Mouse (Mus musculus): ENCODE measurements around the gene Asb1. TPM values are rescaled to one million over a fixed set of nuclear protein-coding genes. Genes with fewer than 3 reads are reported as not detected.

Asb1 gene
- total RNA-seq (2021): 10 to 100 TPM; 11.9 to 12.7 TPM
- long read RNA-seq, experiment 1, partial matches to known transcripts: 0 of 2 reads
- long read RNA-seq, experiment 1, other reads (novel, unspliced or antisense): 1 of 2 reads
- long read RNA-seq, experiment 2, full-length matches to known transcripts: 5 of 9 reads
- long read RNA-seq, experiment 2, partial matches to known transcripts: 0 of 9 reads
- long read RNA-seq, experiment 2, other reads (novel, unspliced or antisense): 4 of 9 reads

DNA sequence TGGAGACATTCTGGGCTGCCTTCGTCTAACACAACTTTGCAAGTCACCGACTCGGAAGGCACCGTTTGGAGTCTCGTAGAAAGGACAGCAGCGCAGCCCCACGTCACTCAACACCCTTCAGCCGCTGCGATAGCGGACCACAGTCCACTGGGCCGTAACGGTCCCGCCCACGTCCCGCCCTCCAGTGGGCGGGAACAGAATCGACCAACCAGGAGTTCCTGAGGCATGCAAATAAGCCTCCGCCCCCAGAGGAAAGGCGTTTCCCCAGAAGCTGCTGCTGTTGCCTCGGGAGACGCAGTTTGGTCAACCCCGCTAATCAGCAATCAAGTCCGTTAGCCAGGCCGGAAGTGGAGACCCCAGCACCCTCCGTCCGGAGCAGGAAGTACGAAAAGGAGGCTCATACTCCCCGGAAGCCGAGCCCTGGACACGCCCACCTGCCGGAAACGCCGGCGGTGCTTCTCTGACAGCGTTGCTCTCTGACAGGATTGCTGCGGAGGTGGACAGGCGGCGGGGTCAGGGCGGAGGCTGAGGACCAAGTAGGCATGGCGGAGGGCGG is at the start of gene Asb1:
TSS of gene Asb1 (plus strand) at position 274 of the 556 bp plus-strand sequence.
- DNase-seq: peak; percentile 92 to 96
- intact Hi-C loops (cut with DNase I): no loop called here

DNA sequence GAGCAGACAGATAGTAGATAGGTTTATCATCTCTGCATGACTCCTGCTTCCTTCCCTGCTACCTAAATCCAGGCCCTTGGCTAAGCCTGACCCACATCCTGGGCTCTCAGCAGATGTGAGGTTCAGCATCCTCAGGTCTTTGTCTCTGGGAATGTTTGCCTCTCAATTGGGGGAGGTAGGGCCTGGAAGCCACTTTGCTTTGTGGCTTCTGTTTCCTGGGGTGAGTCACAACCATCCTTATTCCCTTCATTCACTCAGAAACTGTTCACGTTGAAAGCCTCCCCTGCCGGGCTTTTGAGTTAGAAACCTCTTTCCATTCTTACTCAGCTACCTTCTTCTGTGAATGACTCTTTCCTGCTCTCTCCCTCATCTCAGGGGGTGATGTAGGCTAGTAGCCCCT is 47.6 kb upstream of the Asb1 start:
- intact Hi-C loops (cut with DNase I): no loop called here

DNA sequence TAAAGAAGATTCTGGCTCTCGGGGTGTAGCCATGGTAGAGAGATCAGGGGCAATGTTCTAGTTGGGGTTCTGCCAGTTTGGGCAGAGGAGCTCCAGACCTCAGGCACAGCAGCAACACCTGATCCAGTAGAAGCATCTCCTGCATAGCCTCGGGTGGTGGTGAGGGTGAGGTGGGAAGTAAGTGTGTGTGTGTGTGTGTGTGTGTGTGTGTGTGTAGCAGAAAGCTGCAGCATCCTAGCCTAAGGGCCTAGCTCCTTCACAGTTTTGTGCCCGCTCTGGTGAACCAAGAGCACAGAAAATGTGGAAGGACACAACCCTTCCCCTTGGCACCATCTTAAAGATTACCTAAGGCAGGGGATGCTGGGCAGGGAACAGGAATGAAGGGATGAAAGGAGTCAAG is 46.4 kb upstream of the Asb1 start:
- intact Hi-C loops (cut with DNase I): no loop called here
- no peak for DNase-seq

More for the DNA sequence above, 47.6 kb upstream of the Asb1 start:
- no peak for DNase-seq

DNA sequence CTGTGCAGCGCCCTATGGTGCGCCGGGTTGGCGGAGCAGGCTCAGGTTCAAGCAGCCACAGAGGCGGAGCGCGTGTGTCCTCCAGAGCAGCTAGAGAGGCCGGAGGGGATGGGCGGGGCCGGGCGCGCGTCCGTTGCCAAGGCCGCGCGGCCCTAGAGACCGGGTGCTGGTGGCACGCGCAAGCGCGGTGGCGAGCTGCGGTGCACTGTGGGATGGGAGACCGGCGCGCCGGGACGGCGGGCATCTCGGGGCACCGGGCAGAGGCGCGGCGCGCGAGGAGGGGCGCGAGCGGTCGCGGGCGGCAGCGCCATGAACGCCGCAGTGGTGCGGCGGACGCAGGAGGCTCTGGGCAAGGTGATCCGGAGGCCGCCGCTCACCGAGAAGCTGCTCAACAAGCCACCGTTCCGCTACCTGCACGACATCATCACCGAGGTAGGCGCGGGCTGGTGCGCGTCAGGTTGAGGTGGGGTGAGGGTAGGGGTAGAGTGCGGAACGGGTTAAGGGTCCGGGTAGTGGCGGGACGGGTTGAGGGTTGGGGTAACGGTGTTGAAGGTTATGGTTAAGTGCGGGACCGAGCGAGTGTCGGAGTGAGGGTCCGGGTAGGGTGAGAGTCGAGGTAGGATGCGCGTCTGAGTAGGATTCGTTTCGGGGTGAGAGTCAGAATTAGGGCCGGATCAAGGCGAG is 45.7 kb upstream of the Asb1 start, which contains the start of gene Traf3ip1:
TSS of gene Traf3ip1 (plus strand) at position 191 of the 684 bp plus-strand sequence.
- DNase-seq: peak; percentile 86 to 90
- intact Hi-C loops (cut with DNase I): no loop called here

DNA sequence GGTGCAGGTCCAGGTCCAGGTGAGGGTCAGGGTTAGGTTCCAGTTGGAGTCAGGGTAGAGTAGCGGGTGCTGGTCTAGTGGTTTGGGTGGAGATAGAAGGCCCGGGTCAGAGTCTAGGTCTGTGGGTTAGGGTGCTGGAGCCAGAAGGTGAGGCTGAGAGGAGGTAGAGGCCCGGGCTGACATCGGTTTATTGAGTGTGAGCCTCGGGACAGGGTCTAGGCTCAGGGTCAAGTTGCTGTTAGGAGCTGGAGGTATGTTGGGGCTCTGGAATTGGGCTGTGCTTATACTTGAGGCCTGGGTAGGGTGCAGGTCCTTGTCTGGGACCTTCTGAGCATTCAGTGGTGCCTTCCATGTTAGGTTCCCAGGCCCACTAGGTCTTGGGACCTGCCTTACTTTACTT is 45.0 kb upstream of the Asb1 start:
- DNase-seq: no peak
- intact Hi-C loops (cut with DNase I): no loop called here

DNA sequence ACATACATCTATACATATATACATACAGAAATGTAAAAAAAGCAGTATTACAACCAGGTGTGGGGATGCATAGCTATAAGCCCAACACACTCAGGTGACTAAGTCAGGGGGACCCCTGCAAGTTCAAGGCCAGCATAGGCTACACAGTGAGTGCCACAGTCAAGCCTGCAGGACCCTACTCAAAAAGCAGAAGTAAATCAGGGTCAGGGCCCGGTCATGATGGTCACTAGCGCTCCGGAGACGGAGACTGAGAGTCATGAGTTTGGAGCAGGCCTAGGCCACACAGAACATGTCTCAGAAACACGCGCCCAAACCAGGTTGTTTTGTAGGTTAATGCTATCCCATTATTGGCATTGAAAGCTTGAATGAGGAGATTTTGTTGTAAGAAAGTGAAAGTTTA is 41.8 kb upstream of the Asb1 start:
- intact Hi-C loops (cut with DNase I): no loop called here
- no peak for DNase-seq

DNA sequence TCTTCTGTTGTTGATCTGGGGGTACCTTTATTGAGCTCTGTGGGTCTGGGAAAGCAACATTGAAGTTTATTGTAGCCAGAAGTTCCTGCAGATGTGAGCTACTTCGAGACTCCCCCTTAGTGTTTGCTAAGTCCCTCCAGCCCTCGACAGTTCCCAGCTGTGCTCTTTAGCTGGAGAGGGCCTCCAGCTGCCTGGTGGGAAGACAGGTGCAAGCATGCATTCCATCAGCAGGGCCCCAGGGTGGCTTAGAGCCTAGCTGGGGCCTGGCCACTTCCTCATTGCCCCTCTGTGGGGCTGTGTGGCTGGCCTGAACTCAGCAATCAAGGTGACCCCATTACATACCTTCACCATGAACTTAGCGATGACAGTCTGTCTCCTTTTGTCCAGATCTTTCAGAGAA is 35.7 kb upstream of the Asb1 start:
- intact Hi-C loops (cut with DNase I): no loop called here

DNA sequence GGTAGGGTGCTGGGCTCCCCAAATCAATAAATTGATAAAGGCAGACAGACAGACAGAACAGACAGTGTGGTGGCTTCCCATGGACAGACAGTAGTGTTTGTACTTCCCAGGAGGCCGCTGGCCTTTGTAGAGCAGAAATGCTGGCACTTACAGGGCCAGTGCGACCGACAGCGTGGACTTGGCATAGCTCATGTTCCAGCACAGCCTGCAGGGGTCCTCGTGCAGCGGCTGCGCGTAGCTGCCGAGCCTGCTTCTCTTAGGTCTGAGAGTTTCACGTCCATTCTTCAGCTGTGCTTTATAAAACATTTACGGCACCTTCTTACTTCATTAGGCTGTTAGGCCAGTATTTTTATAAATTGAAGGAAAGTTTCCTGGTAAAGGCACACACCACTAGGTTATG is 25.4 kb upstream of the Asb1 start:
- no peak for DNase-seq
- intact Hi-C loops (cut with DNase I): no loop called here

More for the DNA sequence above, 35.7 kb upstream of the Asb1 start:
- no peak for DNase-seq

DNA sequence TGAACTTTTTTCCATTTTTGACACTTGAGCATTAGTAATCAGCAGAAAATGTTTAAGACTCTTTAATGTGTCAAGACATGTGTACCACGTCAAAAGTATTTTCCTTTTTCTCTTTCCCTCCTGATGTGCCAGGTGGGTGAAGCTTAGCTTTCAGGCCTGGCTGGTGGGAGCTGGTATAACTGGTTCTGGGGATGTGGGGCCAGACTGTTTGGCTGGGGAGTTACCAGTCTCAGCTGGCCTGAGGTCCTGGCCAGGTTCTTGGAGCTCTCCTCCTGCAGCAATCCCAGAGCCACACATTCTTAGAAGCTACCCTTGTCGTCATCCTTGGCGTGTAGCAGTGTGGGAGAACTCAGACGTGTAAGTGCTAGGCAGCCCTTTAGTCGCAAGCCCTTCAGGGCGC is 24.7 kb upstream of the Asb1 start:
- intact Hi-C loops (cut with DNase I): no loop called here
- no peak for DNase-seq

DNA sequence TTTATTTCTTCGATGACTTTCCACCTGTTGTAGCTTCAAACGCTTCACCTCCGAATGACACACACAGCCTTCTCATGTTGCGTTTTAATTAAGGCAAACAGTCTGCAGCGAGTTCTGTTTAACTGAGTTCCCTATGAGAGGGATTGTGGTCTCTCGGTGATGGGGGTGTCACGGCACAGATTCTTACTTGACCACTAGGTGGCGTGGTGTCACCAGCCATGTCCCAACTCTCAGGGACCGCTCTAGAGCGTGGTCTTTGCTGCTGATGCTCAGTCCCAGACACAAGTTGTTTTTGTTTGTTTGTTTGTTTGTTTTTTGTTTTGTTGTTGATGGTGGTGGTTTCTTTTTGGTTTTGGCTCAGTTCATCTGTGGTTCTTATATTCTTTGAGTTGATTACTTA is 16.6 kb upstream of the Asb1 start:
- peak in 1 of 2 experiments; percentile 47 for DNase-seq
- intact Hi-C loops (cut with DNase I): loop anchor here (2.0 to 5.0 kb wide), 2 partner anchors 231 to 349 kb away; no protein-coding TSS in a partner anchor

DNA sequence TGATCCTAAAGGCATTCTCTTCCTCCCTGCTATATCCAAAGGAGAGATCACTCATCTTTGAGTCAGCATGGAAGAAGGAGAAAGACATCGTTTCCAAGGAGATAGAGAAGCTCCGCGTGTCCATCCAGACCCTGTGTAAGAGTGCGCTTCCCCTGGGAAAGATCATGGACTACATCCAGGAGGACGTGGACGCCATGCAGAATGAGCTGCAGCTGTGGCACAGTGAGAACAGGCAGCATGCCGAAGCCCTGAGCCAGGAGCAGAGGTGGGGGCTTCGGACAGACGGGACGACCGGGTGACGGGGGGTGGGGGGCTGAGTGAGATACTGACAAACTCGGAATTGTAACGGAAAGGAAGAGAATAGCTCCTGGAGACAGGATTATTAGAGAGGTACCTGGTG is 14.5 kb upstream of the Asb1 start:
- intact Hi-C loops (cut with DNase I): loop anchor here (2.0 kb wide), 1 partner anchor 229 kb away; no protein-coding TSS in a partner anchor
- no peak for DNase-seq

DNA sequence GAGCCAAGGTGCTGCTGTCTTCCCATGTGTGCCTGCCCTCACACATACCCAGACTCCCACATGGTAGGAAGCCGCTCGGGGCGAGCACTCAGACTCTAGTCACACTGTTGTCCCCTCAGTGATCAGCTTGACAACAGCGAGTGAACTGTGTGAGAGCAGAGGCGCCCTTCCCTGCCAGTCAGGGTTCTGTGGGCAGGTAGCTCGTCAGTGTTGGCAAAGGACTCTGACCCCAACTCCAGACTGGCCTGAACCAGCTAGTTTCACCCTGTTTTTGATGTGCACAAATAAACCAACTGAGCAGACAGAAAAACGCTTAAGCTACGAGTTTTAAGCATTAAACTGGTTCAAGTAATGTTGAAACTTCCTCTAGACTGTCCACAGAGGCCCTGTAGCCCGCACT is 10.2 kb upstream of the Asb1 start:
- intact Hi-C loops (cut with DNase I): no loop called here
- DNase-seq: no peak

DNA sequence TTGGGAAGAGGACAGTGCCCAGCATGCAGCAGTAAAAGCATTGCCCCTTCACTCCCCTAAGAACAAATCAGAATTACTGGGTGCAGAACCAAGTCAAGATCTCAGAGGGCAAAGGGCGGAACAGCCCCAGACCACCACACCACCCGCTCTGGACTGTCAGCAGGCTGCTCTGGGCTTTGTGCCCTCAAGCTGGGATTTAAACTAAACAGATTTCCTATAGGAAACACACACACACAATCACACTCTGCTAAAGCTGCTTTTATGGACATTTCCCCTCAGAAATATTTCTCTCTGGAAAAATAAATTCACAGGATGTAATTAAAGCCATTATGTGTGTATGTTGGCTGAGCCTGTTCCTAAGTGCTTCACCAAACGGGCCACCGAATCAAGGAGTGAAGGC is 8.1 kb upstream of the Asb1 start:
- intact Hi-C loops (cut with DNase I): no loop called here
- no peak for DNase-seq

DNA sequence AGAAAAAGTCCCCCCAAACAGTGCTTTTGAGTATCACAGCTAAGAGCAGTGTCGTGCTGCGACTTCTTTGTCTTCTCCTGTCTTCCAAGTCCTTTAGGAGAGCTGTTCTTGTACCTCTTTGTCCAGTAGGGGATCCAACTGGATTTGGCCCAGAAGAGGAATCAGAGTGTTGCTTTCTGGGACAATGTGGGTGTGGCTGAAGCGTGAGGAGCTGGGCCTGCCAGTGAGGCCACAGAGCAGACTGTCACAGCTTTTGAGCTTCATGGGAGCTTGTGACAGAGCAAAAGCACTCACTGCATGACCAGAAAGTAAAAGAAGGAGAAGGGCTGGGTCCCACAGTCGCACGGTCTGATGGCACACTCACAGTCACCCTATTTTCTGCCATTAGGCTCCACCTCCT is 7.5 kb upstream of the Asb1 start:
- DNase-seq: no peak
- intact Hi-C loops (cut with DNase I): no loop called here

DNA sequence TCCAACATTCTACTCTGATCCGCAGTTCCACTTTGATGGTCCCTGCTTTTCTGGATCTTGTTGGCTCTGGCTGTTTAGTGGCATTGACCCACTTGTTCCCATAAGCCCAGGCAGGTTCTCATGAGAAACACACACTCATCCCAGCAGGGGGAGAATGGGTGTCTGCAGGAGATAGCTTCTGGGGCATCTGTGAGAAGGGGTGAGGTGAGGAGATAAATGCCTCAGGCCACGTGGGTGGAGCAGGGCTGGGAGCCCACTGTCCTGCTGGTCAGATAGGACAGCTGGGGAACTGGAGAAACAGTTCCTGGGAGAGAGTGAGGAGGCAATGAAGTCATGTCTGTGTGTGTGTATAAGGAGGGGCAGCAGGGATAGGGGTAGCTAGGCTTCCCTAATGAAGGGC is 6.9 kb upstream of the Asb1 start:
- intact Hi-C loops (cut with DNase I): no loop called here

DNA sequence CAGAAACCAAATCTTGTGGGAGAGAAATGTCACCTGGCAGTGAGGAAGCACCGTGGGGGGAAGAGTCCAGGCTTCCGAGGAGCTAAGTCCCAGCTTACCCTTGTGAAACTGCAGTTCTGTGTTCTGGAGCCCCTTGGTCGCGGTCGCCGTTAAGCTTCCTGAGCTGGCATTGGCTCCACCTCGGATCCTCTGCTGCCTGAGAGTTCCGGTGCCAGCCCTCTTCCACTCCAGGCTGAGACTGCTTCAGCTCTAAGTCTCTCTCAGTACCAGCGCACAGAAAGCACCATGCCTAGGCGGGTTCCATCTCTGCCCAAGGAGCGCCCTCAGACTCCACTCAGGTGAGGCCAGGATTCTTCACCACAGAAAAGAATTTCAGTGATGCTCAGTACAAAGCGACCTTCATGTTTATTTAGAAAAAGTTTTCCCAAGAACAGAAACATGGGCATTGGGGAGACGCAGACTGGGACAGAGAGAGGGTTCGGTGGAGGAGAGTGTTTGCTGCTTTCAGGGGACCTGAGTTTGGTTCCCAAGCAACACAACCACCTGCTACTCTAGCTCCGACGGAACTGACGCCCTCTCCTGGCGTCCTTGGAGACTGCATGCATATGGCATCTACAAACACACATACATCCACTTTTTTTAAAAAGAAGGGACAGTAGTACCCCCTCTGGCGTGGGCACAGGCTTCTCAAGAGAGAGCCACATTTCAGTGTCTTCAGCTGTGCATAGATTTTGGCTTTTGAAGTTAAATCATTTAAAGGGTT is 6.2 kb upstream of the Asb1 start:
- no peak for DNase-seq
- intact Hi-C loops (cut with DNase I): no loop called here

More for the DNA sequence above, 6.9 kb upstream of the Asb1 start:
- DNase-seq: no peak

DNA sequence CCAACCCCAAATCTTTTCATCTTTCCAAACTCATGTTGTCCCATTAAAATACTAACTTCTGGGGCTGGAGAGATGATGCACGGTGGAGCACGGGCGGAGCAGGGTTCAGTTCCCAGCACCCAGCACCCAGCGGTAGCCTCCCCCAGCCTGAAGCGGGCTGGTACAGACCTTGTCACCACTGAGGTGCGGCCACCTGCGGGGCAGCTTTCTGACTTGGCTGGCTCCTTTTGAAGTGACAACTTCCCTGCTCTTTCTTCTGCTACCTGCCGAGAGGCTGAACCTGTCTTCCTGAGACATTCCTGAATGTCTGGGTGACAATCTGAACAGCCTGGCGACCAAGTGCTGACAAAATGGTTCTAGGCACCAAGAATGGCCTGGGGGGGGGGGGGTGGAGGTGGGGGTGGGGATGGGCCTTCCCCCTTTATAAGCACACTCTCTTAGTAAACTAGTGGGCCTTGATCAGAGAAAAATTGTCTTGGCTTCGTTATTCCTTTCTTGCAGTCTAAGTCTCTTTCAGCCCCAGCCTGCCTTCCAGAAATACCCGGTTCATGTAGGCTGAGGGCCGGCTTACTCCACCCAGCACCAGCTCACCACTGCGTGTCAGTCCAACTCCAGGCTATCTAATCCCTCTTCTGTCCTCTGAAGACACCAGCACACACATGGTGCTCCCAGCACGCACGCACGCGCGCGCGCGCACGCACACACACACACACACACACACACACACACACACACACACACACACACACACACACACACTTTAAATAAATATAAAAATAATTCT is 2.4 kb upstream of the Asb1 start:
- DNase-seq: no peak
- intact Hi-C loops (cut with DNase I): no loop called here

DNA sequence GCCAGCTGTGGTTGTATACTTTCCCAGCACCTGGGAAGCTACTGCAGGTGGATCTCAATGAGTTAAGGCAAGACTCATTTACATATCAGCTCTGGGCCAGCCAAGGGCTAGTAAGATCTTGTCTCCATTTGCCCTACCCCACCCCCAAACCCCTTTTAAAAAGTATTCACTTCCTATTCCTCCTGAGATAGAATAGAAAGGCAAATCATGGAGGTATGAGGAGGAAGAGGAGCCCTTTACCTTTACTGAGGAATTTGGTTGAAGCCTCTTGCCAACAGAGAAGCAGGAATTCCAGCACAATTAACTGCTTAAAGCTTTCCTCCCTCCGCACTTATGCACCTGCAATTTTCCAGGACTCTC is 1.8 kb upstream of the Asb1 start:
- intact Hi-C loops (cut with DNase I): no loop called here
- DNase-seq: no peak

DNA sequence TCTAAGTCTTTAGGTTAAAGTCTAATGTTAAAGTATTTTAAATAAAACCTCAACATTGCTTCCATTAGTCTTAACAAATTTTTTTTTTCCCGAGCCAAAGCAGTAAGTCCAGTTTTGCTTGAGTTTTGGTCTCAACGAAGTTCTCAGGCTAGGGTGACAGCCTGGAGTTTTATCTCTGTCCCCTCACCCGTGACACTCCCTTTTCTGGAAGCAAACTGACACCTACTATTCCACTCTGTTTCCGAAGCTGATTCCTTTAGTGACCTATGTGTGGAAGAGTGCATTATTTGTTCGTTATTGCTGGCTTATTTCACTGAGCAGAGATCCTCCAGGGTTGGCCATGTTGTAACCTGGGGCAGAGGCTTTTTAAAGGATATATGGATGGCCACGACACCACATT is 1.1 kb upstream of the Asb1 start:
- no peak for DNase-seq
- intact Hi-C loops (cut with DNase I): no loop called here

DNA sequence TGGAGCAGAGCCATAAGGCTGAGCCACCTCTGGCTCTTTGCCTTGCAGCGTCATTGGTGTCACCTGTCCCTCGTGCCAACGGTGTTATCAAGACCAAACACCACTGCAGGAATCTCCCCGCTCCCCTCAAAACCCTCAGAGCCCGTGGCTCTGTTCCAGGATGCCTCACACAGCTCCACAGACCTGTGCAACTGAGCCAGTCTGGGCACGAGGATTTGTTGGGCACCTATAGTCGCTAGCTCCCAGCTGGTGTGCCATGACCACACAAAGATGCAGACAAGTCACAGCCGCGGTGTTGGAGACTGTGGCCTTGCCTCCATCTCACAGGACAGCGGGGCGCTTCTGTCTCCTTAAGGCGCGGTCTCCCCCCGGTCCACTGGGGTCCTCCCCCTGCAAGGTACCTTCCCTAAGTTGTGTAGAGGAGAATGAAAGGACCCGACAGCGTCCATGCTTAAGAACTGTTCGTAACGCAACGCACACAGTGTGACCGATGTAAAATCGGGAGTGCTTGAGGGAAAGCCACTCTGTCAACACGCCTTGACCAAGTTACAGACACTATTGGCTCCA is 557 bp upstream of the Asb1 start:
- intact Hi-C loops (cut with DNase I): no loop called here
- DNase-seq: no peak
